Mouse (Mus musculus): ENCODE data around the gene Pramel1. TPM values are rescaled to one million over a fixed set of nuclear protein-coding genes. Genes with fewer than 3 reads are reported as not detected.
"Not testable (repeated sequence)": the region's sequence is repeated elsewhere in the genome, so short reads cannot be mapped to it uniquely, and the experiment has no call there.

Pramel1 gene
- polyA plus RNA-seq, 1 experiment from 2014 or later = not detected

- WGBS = 94% methylated on average over 3 of the region's 3 CpGs
- Histone ChIP-seq H3K36me3 (ENCODE audit: insufficient read depth, low read length) (peaks cover 33% of the 10 kb centered on the region), H3K9me3 (ENCODE audit: low read length) (no peaks in the 10 kb centered on the region), H3K4me3 (ENCODE audit: low read depth, low read length) (no peak overlapping the region), H3K27me3 (replicated peaks; ENCODE audit: insufficient read depth, low read length) (no peaks in the 10 kb centered on the region), H3K27ac (ENCODE audit: low read length) (no peak overlapping the region), H3K4me2 (replicated peaks; ENCODE audit: low read depth, low read length) (no peak overlapping the region), H3K4me1 (ENCODE audit: insufficient read depth, low read depth, low read length) (peaks cover 5% of the 10 kb centered on the region; the same call in 1 of the 2 replicates), H3K9ac (replicated peaks; ENCODE audit: low read depth) (no peak overlapping the region)
- DNase-seq (ENCODE audit: low spot score) (no peak), ATAC-seq (no peak)
- TF ChIP-seq EP300 (IDR thresholded peaks at IDR 0.05) = no peak
- no peak for TF ChIP-seq CTCF (IDR thresholded peaks at IDR 0.05)
Observed at GRCm38 (mm10) chr4:143414121-143414520, 19.9 kb downstream of the Pramel1 start.

GRCm38 (mm10) chr4:143426770-143427169 lies 32.5 kb downstream of the Pramel1 start:
- DNase-seq (ENCODE audit: low spot score); H3K27me3 ChIP-seq (replicated peaks; ENCODE audit: insufficient read depth, low read length); H3K9me3 ChIP-seq (ENCODE audit: low read length); H3K4me2 ChIP-seq (replicated peaks; ENCODE audit: low read depth, low read length); H3K4me1 ChIP-seq (ENCODE audit: insufficient read depth, low read depth, low read length); H3K9ac ChIP-seq (replicated peaks; ENCODE audit: low read depth); H3K27ac ChIP-seq (ENCODE audit: low read length); H3K36me3 ChIP-seq (ENCODE audit: insufficient read depth, low read length); H3K4me3 ChIP-seq (ENCODE audit: low read depth, low read length): not testable (repeated sequence)
- WGBS = 61% methylated on average over 5 of the region's 5 CpGs
- peak; percentile 33; the same call in 1 of the 2 replicates for ATAC-seq

Other genes with a start within 250 kb of the Pramel1 start
- gene Prdm2, start 181.4 kb upstream of the Pramel1 start, polyA plus RNA-seq (2015; fragmentation: Nextera tagmentation; extraction: Ambion mirVana) = 7.9 and 8.4 TPM in 2 replicates
- 118 and 142 TPM in 2 replicates for gene Pdpn, start 94.9 kb upstream of the Pramel1 start, polyA plus RNA-seq (2015; fragmentation: Nextera tagmentation; extraction: Ambion mirVana)
- gene Lrrc38, start 44.7 kb upstream of the Pramel1 start, polyA plus RNA-seq (2015; fragmentation: Nextera tagmentation; extraction: Ambion mirVana) = not detected in 2 replicates
- 9.2 and 10.2 TPM in 2 replicates for gene Pramef8, start 18.0 kb downstream of the Pramel1 start, polyA plus RNA-seq (2015; fragmentation: Nextera tagmentation; extraction: Ambion mirVana)
- not detected in 2 replicates for gene Oog4, start 55.9 kb downstream of the Pramel1 start, polyA plus RNA-seq (2015; fragmentation: Nextera tagmentation; extraction: Ambion mirVana)
- not detected in 2 replicates for gene Gm13043, start 116.9 kb downstream of the Pramel1 start, polyA plus RNA-seq (2015; fragmentation: Nextera tagmentation; extraction: Ambion mirVana)
- not detected in 2 replicates for gene Gm13040, start 141.5 kb downstream of the Pramel1 start, polyA plus RNA-seq (2015; fragmentation: Nextera tagmentation; extraction: Ambion mirVana)
- not detected in 2 replicates for gene BC080695, start 157.3 kb downstream of the Pramel1 start, polyA plus RNA-seq (2015; fragmentation: Nextera tagmentation; extraction: Ambion mirVana)
- not detected in 2 replicates for gene Gm13057, start 157.3 kb downstream of the Pramel1 start, polyA plus RNA-seq (2015; fragmentation: Nextera tagmentation; extraction: Ambion mirVana)
- gene Gm13083, start 220.6 kb downstream of the Pramel1 start, polyA plus RNA-seq (2015; fragmentation: Nextera tagmentation; extraction: Ambion mirVana) = not detected in 2 replicates